Mouse (Mus musculus) embryonic fibroblast, embryonic 13.5 days (primary cell): ENCODE results near the gene Rora.

Source experiments
- CTCF ChIP-seq: IDR thresholded peaks from 2 replicates; pipeline ENCODE4 v1.5.1; 2011; ENCODE audit warnings: mild to moderate bottlenecking, control low read depth, low read length, moderate library complexity, borderline replicate concordance; ENCODE audit not compliant: insufficient read depth
- POLR2A ChIP-seq: IDR thresholded peaks from 2 replicates; pipeline ENCODE4 v1.6.1; 2011; ENCODE audit warnings: low read depth, mild to moderate bottlenecking, control low read depth, low read length, moderate library complexity

DNA sequence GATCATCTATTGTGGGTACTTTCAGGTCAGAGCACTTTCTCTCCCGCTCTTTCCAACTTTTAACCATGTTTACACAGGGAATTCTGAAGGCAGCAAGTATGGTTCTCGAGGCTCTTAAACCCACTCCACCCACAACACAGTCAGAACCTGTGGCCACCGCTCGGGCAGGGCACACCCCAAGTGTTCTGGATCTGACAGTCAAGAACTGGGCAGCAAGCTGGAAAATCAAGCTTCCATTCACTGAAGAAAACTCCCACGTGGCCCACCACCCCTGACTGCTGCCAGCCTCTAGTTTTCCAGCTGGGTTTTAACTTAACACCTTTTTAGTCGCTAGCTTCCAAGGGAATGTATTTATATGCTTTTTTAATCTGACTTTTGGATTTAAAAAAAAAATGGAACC lies 479.4 kb downstream of the Rora start:
- TF ChIP-seq CTCF = no peak
- TF ChIP-seq POLR2A = no peak
